In genomic region chr6:124958127-124958526, GRCm38 (mm10) we compare ENCODE assay signal across 32 mouse cellular contexts. TPM values are rescaled to one million over a fixed set of nuclear protein-coding genes. Genes with fewer than 3 reads are reported as not detected.
"Had no signal": no experiment of that assay in that cellular context is flagged by ENCODE, and none has a peak within 500 bp of the region (broad histone marks: within the 10 kb centered on the region; RNA-seq: fewer than 3 reads in every experiment).

No protein-coding gene starts in this region.

- H3K4me2 ChIP-seq: limb, embryonic 12.5 days; limb, embryonic 13.5 days; limb, embryonic 15.5 days; liver, embryonic 11.5 days; liver, embryonic 12.5 days; liver, embryonic 13.5 days; liver, embryonic 15.5 days; lung, embryonic 14.5 days; lung, embryonic 15.5 days; midbrain, embryonic 11.5 days; midbrain, embryonic 12.5 days; midbrain, embryonic 13.5 days; midbrain, embryonic 15.5 days; neural tube, embryonic 12.5 days; neural tube, embryonic 13.5 days had no signal

- H3K27ac ChIP-seq: left cerebral cortex, adult 2 months; limb, embryonic 10.5 days; limb, embryonic 12.5 days; limb, embryonic 13.5 days; limb, embryonic 15.5 days; liver, embryonic 12.5 days; liver, embryonic 13.5 days; liver, embryonic 14.5 days; liver, embryonic 15.5 days; lung, embryonic 15.5 days; macrophage; midbrain, embryonic 10.5 days; midbrain, embryonic 12.5 days; midbrain, embryonic 13.5 days; midbrain, embryonic 15.5 days; neural tube, embryonic 12.5 days; neural tube, embryonic 13.5 days had no signal

- H3K27me3 ChIP-seq: limb, embryonic 12.5 days; limb, embryonic 13.5 days; limb, embryonic 15.5 days; liver, embryonic 12.5 days; liver, embryonic 13.5 days; liver, embryonic 15.5 days; lung, embryonic 15.5 days; megakaryocyte, embryonic 14.5 days; midbrain, embryonic 12.5 days; midbrain, embryonic 13.5 days; midbrain, embryonic 15.5 days; neural tube, embryonic 12.5 days; neural tube, embryonic 13.5 days had no signal

- ATAC-seq: liver, embryonic 12.5 days; liver, postnatal 0 days; midbrain, embryonic 13.5 days; midbrain, embryonic 15.5 days; midbrain, embryonic 16.5 days had no signal

- H3K9ac ChIP-seq: limb, embryonic 12.5 days; limb, embryonic 13.5 days; limb, embryonic 15.5 days; liver, embryonic 12.5 days; liver, embryonic 13.5 days; liver, embryonic 14.5 days; liver, embryonic 15.5 days; liver, postnatal 0 days; lung, embryonic 14.5 days; lung, embryonic 15.5 days; midbrain, embryonic 12.5 days; midbrain, embryonic 13.5 days; midbrain, embryonic 15.5 days; neural tube, embryonic 12.5 days; neural tube, embryonic 13.5 days had no signal

- H3K9me3 ChIP-seq: limb, embryonic 10.5 days; limb, embryonic 12.5 days; limb, embryonic 13.5 days; limb, embryonic 15.5 days; liver, embryonic 12.5 days; liver, embryonic 13.5 days; liver, embryonic 15.5 days; lung, embryonic 15.5 days; midbrain, embryonic 10.5 days; midbrain, embryonic 12.5 days; midbrain, embryonic 13.5 days; midbrain, embryonic 15.5 days; neural tube, embryonic 12.5 days; neural tube, embryonic 13.5 days had no signal

- H3K4me1 ChIP-seq: limb, embryonic 10.5 days; limb, embryonic 12.5 days; limb, embryonic 13.5 days; limb, embryonic 15.5 days; liver, embryonic 12.5 days; liver, embryonic 13.5 days; lung, embryonic 15.5 days; midbrain, embryonic 10.5 days; midbrain, embryonic 12.5 days; midbrain, embryonic 13.5 days; midbrain, embryonic 15.5 days; neural tube, embryonic 12.5 days; neural tube, embryonic 13.5 days had no signal

- H3K4me3 ChIP-seq: left cerebral cortex, adult 2 months; limb, embryonic 10.5 days; limb, embryonic 12.5 days; limb, embryonic 13.5 days; limb, embryonic 15.5 days; liver, embryonic 12.5 days; liver, embryonic 13.5 days; liver, embryonic 15.5 days; lung, embryonic 15.5 days; midbrain, embryonic 10.5 days; midbrain, embryonic 12.5 days; midbrain, embryonic 13.5 days; midbrain, embryonic 15.5 days; myocyte; neural tube, embryonic 12.5 days; neural tube, embryonic 13.5 days had no signal

- DNase-seq: left cerebral cortex, postnatal 4 days; liver; liver, embryonic 13.5 days; liver, postnatal 0 days; lung, adult 2 months; lung, embryonic 14.5 days; midbrain, embryonic 14.5 days had no signal

RNA-seq across cellular contexts. Expression of gene Pianp, which starts 38.4 kb away (rescaled TPM):
- total RNA-seq: liver, adult 2 months; megakaryocyte, adult 5-6 weeks; megakaryocyte-erythroid progenitor cell, adult 5-6 weeks; monocyte, adult 5-6 weeks had no signal
- polyA plus RNA-seq: liver, embryonic 12.5 days had no signal

RNA-seq across cellular contexts. Expression of gene Lag3, which starts 46.6 kb away (rescaled TPM):
- total RNA-seq: monocyte, adult 5-6 weeks had no signal
